Mouse (Mus musculus) spleen, postnatal 4 days (tissue): Measurements from ENCODE around the gene Ces1g.

Experiments
- DNase-seq, 2 experiments: peaks; one replicate each; pipeline ENCODE4 v3.0.0; 2022; ENCODE audit warnings: low spot score in 2 of 2

The Ces1g gene

GRCm38 (mm10) chr8:93337207-93337606 is at the start of gene Ces1g:
Gene Ces1g (minus strand): TSS chr8:93337308.
- DNase-seq, result no peak

- no peak for DNase-seq
Measured at GRCm38 (mm10) chr8:93379625-93380024, 42.5 kb upstream of the Ces1g start, which contains the start of gene Ces1h. Gene Ces1h (minus strand): TSS chr8:93379725.

GRCm38 (mm10) chr8:93369481-93369880 is 32.4 kb upstream of the Ces1g start:
- DNase-seq, result no peak

GRCm38 (mm10) chr8:93360113-93360512 is 23.0 kb upstream of the Ces1g start:
- DNase-seq, result no peak

GRCm38 (mm10) chr8:93339531-93339930 is 2.4 kb upstream of the Ces1g start:
- DNase-seq, result no peak

GRCm38 (mm10) chr8:93332703-93333102 is 4.4 kb downstream of the Ces1g start:
- DNase-seq, result no peak

- DNase-seq, result no peak
Measured at GRCm38 (mm10) chr8:93331151-93331550, 6.0 kb downstream of the Ces1g start.

- DNase-seq, result no peak
Measured at GRCm38 (mm10) chr8:93325123-93325522, 12.0 kb downstream of the Ces1g start.

- DNase-seq, result no peak
Measured at GRCm38 (mm10) chr8:93317031-93317430, 20.1 kb downstream of the Ces1g start.

GRCm38 (mm10) chr8:93315557-93315956 is 21.6 kb downstream of the Ces1g start:
- DNase-seq, result no peak

- DNase-seq, result no peak
Measured at GRCm38 (mm10) chr8:93283896-93284295, 53.2 kb downstream of the Ces1g start.

- no peak for DNase-seq
Measured at GRCm38 (mm10) chr8:93282349-93282748, 54.8 kb downstream of the Ces1g start.

- no peak for DNase-seq
Measured at GRCm38 (mm10) chr8:93279556-93279955, 57.6 kb downstream of the Ces1g start, which contains the start of gene Ces1f. Gene Ces1f (minus strand): TSS chr8:93279747.

GRCm38 (mm10) chr8:93278176-93278805 is 58.8 kb downstream of the Ces1g start:
- DNase-seq, result no peak

GRCm38 (mm10) chr8:93274609-93275008 is 62.5 kb downstream of the Ces1g start:
- no peak for DNase-seq

- no peak for DNase-seq
Measured at GRCm38 (mm10) chr8:93273321-93273720, 63.8 kb downstream of the Ces1g start.

GRCm38 (mm10) chr8:93272686-93273085 is 64.4 kb downstream of the Ces1g start:
- DNase-seq, result no peak

GRCm38 (mm10) chr8:93261436-93261835 is 75.7 kb downstream of the Ces1g start:
- no peak for DNase-seq

- no peak for DNase-seq
Measured at GRCm38 (mm10) chr8:93252400-93252925, 84.6 kb downstream of the Ces1g start.
